Mouse (Mus musculus) liver, postnatal 0 days (tissue): ENCODE results near the gene Rpl22.

ENCODE experiments used
- CTCF ChIP-seq: sonication (generic); IDR thresholded peaks from 2 replicates; pipeline ENCODE4 v1.5.1; 2016; ENCODE audit warnings: antibody characterized with exemption, low read depth
- EP300 ChIP-seq: IDR thresholded peaks from 2 replicates; pipeline ENCODE4 v1.6.1; 2016; ENCODE audit warnings: antibody characterized with exemption, low read depth, mild to moderate bottlenecking

- peak; percentile 69 for TF ChIP-seq CTCF
- no peak for TF ChIP-seq EP300
Observed at GRCm38 (mm10) chr4:152343296-152343695, 17.8 kb downstream of the Rpl22 start.
